Mouse (Mus musculus): Measurements from ENCODE around the gene Chp2. TPM values are rescaled to one million over a fixed set of nuclear protein-coding genes. Genes with fewer than 3 reads are reported as not detected.
A peak's percentile ranks its signal among the peaks of the same experiment; 100 is the strongest.

Gene Chp2
- 0.12 TPM in 1 of 2 replicates, not detected in the other for polyA plus RNA-seq (2014; fragmentation: Nextera tagmentation; extraction: Ambion mirVana)

DNA sequence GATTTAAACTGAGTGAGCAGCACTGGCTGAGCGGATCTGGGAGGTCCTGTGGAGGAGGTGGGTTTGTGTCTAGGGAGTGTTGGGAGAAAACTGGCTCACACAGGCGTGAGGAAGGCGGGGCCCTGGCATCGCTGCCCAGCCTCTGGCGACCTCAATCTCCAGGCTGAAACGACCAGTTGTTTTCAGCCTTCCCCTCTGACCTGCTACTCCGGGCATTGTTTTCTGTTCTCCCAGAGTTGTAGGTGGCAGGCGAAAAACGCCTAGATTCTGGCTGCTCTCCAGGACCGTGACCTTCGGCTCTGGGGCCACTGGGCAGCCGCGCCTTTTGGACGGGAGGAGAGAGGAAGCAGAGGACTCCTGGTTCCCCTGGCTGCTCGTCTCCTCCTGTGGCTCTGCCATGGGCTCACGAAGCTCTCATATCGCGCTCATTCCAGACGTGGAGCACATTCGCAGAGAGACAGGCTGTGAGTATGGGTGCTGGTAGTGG is at the start of gene Chp2:
TSS of gene Chp2 (plus strand) at position 182 of the 487 bp plus-strand sequence.
- no peak within 1 kb of the TSS for H3K27ac ChIP-seq (ENCODE audit: low read depth, low read length)
- no peak for DNase-seq (ENCODE audit: low spot score)
- H3K4me3 ChIP-seq (ENCODE audit: low read depth, low read length), result 0 out of 2 replicates have a peak within 1 kb of the TSS, but pooled peaks have one; percentile 13

DNA sequence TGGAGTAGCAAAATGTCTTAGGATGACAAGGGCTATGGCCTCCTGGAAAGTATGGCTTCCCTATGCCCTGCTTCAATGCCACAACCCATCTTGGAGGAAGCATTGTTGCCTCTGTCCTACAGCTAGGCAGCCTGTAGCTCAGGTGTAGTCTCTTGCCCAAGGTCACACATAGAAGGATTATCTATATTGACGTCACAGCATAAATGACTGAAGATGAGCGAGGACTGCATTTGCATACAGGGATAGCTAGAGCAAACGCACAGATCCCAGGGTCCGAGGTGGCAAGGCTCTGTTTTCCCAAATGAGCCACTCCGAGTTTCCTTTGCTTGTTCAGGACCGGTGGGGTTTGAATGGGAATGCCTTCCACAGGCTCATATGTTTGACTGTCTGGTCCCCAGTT is 48.6 kb upstream of the Chp2 start:
- WGBS, result 77% methylated on average over 6 of the region's 6 CpGs
- H3K36me3 ChIP-seq (ENCODE audit: control insufficient read depth, insufficient read depth, low read length), result peaks cover 43% of the 10 kb centered on the region

More for the DNA sequence above, at the start of gene Chp2:
- no peak; the same call in 1 of the 2 replicates for ATAC-seq (replicated peaks; ENCODE audit: low FRiP score)
- peaks cover 5% of the 10 kb centered on the region for H3K27me3 ChIP-seq (replicated peaks; ENCODE audit: control insufficient read depth, insufficient read depth, low read length)
- peak within 1 kb of the TSS; percentile 46 for H3K4me2 ChIP-seq
- no peaks in the 10 kb centered on the region; the same call in 1 of the 2 replicates for H3K4me1 ChIP-seq (replicated peaks; ENCODE audit: control insufficient read depth, insufficient read depth, low read length)
- H3K9me3 ChIP-seq (ENCODE audit: control insufficient read depth, low read length), result no peaks in the 10 kb centered on the region
- WGBS, result 21% methylated on average over 20 of the region's 20 CpGs
- H3K9ac ChIP-seq (ENCODE audit: low read depth, low read length), result no peak within 1 kb of the TSS
- H3K36me3 ChIP-seq (ENCODE audit: control insufficient read depth, insufficient read depth, low read length), result no peaks in the 10 kb centered on the region

GRCm38 (mm10) chr7:122171613-122172012 is 47.7 kb upstream of the Chp2 start:
- no peak overlapping the region for H3K9ac ChIP-seq (ENCODE audit: low read depth, low read length)
- H3K9me3 ChIP-seq (ENCODE audit: control insufficient read depth, low read length), result no peaks in the 10 kb centered on the region
- peaks cover 36% of the 10 kb centered on the region for H3K36me3 ChIP-seq (ENCODE audit: control insufficient read depth, insufficient read depth, low read length)
- H3K27me3 ChIP-seq (replicated peaks; ENCODE audit: control insufficient read depth, insufficient read depth, low read length), result no peaks in the 10 kb centered on the region
- DNase-seq (ENCODE audit: low spot score) (no peak), ATAC-seq (replicated peaks; ENCODE audit: low FRiP score) (no peak)
- no peak overlapping the region for H3K4me2 ChIP-seq
- H3K27ac ChIP-seq (ENCODE audit: low read depth, low read length), result no peak overlapping the region
- 53% methylated on average over 10 of the region's 10 CpGs for WGBS
- H3K4me1 ChIP-seq (replicated peaks; ENCODE audit: control insufficient read depth, insufficient read depth, low read length), result no peaks in the 10 kb centered on the region
- H3K4me3 ChIP-seq (ENCODE audit: low read depth, low read length), result no peak overlapping the region

More for the DNA sequence above, 48.6 kb upstream of the Chp2 start:
- Histone ChIP-seq H3K4me1 (replicated peaks; ENCODE audit: control insufficient read depth, insufficient read depth, low read length) (no peaks in the 10 kb centered on the region), H3K4me3 (ENCODE audit: low read depth, low read length) (no peak overlapping the region), H3K9ac (ENCODE audit: low read depth, low read length) (no peak overlapping the region), H3K27ac (ENCODE audit: low read depth, low read length) (no peak overlapping the region), H3K4me2 (no peak overlapping the region), H3K27me3 (replicated peaks; ENCODE audit: control insufficient read depth, insufficient read depth, low read length) (no peaks in the 10 kb centered on the region), H3K9me3 (ENCODE audit: control insufficient read depth, low read length) (no peaks in the 10 kb centered on the region)
- ATAC-seq (replicated peaks; ENCODE audit: low FRiP score) (no peak), DNase-seq (ENCODE audit: low spot score) (no peak)

GRCm38 (mm10) chr7:122180720-122181119 is 38.6 kb upstream of the Chp2 start:
- H3K9me3 ChIP-seq (ENCODE audit: control insufficient read depth, low read length), result no peaks in the 10 kb centered on the region
- 0 out of 2 replicates have a peak, but pooled peaks cover 2% of the 10 kb centered on the region for H3K27me3 ChIP-seq (replicated peaks; ENCODE audit: control insufficient read depth, insufficient read depth, low read length)
- no peak overlapping the region for H3K27ac ChIP-seq (ENCODE audit: low read depth, low read length)
- no peak for DNase-seq (ENCODE audit: low spot score)
- H3K4me1 ChIP-seq (replicated peaks; ENCODE audit: control insufficient read depth, insufficient read depth, low read length), result no peaks in the 10 kb centered on the region
- WGBS, result 74% methylated on average over 7 of the region's 7 CpGs
- H3K4me2 ChIP-seq, result no peak overlapping the region
- H3K4me3 ChIP-seq (ENCODE audit: low read depth, low read length), result no peak overlapping the region
- no peaks in the 10 kb centered on the region for H3K36me3 ChIP-seq (ENCODE audit: control insufficient read depth, insufficient read depth, low read length)
- ATAC-seq (replicated peaks; ENCODE audit: low FRiP score), result no peak
- H3K9ac ChIP-seq (ENCODE audit: low read depth, low read length), result no peak overlapping the region

DNA sequence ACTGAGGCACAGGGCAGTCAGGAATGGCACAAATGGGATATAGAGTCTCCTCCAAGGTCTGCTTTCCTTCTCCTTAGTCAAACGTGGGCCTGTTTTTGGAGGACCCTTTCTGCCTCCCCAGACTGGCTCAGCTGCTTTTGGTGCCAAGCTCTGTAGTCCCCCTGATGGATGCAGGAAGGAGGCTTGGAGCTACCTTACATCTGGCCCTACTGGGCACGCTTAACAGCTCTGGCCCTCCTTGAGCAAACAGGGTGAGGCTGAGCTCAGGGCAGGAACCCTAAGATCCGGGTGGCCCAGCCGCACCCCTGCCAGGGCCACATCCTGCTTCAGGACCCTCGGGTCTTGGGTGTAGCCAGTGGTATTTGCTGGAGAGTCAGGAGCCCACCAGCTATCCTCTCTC is 34.7 kb upstream of the Chp2 start:
- Histone ChIP-seq H3K4me2 (no peak overlapping the region), H3K27ac (ENCODE audit: low read depth, low read length) (no peak overlapping the region), H3K4me1 (replicated peaks; ENCODE audit: control insufficient read depth, insufficient read depth, low read length) (no peaks in the 10 kb centered on the region), H3K27me3 (replicated peaks; ENCODE audit: control insufficient read depth, insufficient read depth, low read length) (0 out of 2 replicates have a peak, but pooled peaks cover 2% of the 10 kb centered on the region), H3K9ac (ENCODE audit: low read depth, low read length) (no peak overlapping the region), H3K36me3 (ENCODE audit: control insufficient read depth, insufficient read depth, low read length) (no peaks in the 10 kb centered on the region), H3K9me3 (ENCODE audit: control insufficient read depth, low read length) (no peaks in the 10 kb centered on the region), H3K4me3 (ENCODE audit: low read depth, low read length) (no peak overlapping the region)
- ATAC-seq (replicated peaks; ENCODE audit: low FRiP score) (no peak), DNase-seq (ENCODE audit: low spot score) (no peak)
- WGBS, result 64% methylated on average over 5 of the region's 5 CpGs

DNA sequence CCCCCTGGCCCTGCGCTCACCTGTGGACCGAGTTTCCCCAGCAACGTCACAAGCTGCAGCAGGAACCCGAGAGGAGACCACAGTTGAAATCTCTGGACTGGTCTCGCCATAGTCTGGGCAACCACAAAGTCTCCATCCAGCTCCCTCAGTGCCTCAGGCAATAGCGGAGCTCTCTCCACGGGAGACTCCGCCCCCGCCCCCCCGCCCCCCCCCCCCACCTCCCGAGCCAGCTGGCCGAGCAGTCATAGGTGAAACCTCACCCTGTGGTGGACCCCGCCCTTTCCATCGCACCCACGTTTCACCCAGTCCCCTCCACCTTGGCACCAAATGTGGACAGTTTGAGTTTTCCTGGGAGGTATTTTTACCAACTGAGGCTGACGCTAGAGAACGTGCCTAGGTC is 33.3 kb upstream of the Chp2 start, which contains the start of gene Ern2:
TSS of gene Ern2 (minus strand) at position 165 of the 400 bp plus-strand sequence.
- no peak within 1 kb of the TSS for H3K4me2 ChIP-seq
- 16% methylated on average over 17 of the region's 17 CpGs for WGBS
- H3K27me3 ChIP-seq (replicated peaks; ENCODE audit: control insufficient read depth, insufficient read depth, low read length), result 0 out of 2 replicates have a peak, but pooled peaks cover 2% of the 10 kb centered on the region
- H3K4me3 ChIP-seq (ENCODE audit: low read depth, low read length), result no peak within 1 kb of the TSS
- H3K9me3 ChIP-seq (ENCODE audit: control insufficient read depth, low read length), result no peaks in the 10 kb centered on the region
- no peaks in the 10 kb centered on the region for H3K4me1 ChIP-seq (replicated peaks; ENCODE audit: control insufficient read depth, insufficient read depth, low read length)
- ATAC-seq (replicated peaks; ENCODE audit: low FRiP score) (no peak), DNase-seq (ENCODE audit: low spot score) (no peak)
- H3K36me3 ChIP-seq (ENCODE audit: control insufficient read depth, insufficient read depth, low read length), result no peaks in the 10 kb centered on the region
- no peak within 1 kb of the TSS for H3K27ac ChIP-seq (ENCODE audit: low read depth, low read length)
- H3K9ac ChIP-seq (ENCODE audit: low read depth, low read length), result no peak within 1 kb of the TSS

GRCm38 (mm10) chr7:122189484-122189883 is 29.8 kb upstream of the Chp2 start:
- Histone ChIP-seq H3K9me3 (ENCODE audit: control insufficient read depth, low read length) (no peaks in the 10 kb centered on the region), H3K4me1 (replicated peaks; ENCODE audit: control insufficient read depth, insufficient read depth, low read length) (no peaks in the 10 kb centered on the region), H3K4me3 (ENCODE audit: low read depth, low read length) (no peak overlapping the region), H3K27me3 (replicated peaks; ENCODE audit: control insufficient read depth, insufficient read depth, low read length) (0 out of 2 replicates have a peak, but pooled peaks cover 2% of the 10 kb centered on the region), H3K36me3 (ENCODE audit: control insufficient read depth, insufficient read depth, low read length) (no peaks in the 10 kb centered on the region), H3K4me2 (no peak overlapping the region), H3K9ac (ENCODE audit: low read depth, low read length) (no peak overlapping the region), H3K27ac (ENCODE audit: low read depth, low read length) (no peak overlapping the region)
- 24% methylated on average over 7 of the region's 7 CpGs for WGBS
- ATAC-seq (replicated peaks; ENCODE audit: low FRiP score) (peak; percentile 34; the same call in 1 of the 2 replicates), DNase-seq (ENCODE audit: low spot score) (peak; percentile 56)

- Histone ChIP-seq H3K36me3 (ENCODE audit: control insufficient read depth, insufficient read depth, low read length) (no peaks in the 10 kb centered on the region), H3K9ac (ENCODE audit: low read depth, low read length) (no peak overlapping the region), H3K4me3 (ENCODE audit: low read depth, low read length) (no peak overlapping the region), H3K4me1 (replicated peaks; ENCODE audit: control insufficient read depth, insufficient read depth, low read length) (no peaks in the 10 kb centered on the region), H3K4me2 (no peak overlapping the region), H3K9me3 (ENCODE audit: control insufficient read depth, low read length) (no peaks in the 10 kb centered on the region), H3K27me3 (replicated peaks; ENCODE audit: control insufficient read depth, insufficient read depth, low read length) (no peaks in the 10 kb centered on the region), H3K27ac (ENCODE audit: low read depth, low read length) (no peak overlapping the region)
- DNase-seq (ENCODE audit: low spot score), result no peak
- no peak for ATAC-seq (replicated peaks; ENCODE audit: low FRiP score)
- WGBS, result 58% methylated on average over 10 of the region's 10 CpGs
Observed at GRCm38 (mm10) chr7:122191097-122191496, 28.2 kb upstream of the Chp2 start.

- H3K4me2 ChIP-seq, result no peak overlapping the region
- H3K36me3 ChIP-seq (ENCODE audit: control insufficient read depth, insufficient read depth, low read length), result no peaks in the 10 kb centered on the region
- no peaks in the 10 kb centered on the region for H3K4me1 ChIP-seq (replicated peaks; ENCODE audit: control insufficient read depth, insufficient read depth, low read length)
- ATAC-seq (replicated peaks; ENCODE audit: low FRiP score) (no peak), DNase-seq (ENCODE audit: low spot score) (no peak)
- no peak overlapping the region for H3K9ac ChIP-seq (ENCODE audit: low read depth, low read length)
- H3K27me3 ChIP-seq (replicated peaks; ENCODE audit: control insufficient read depth, insufficient read depth, low read length), result no peaks in the 10 kb centered on the region
- H3K4me3 ChIP-seq (ENCODE audit: low read depth, low read length), result no peak overlapping the region
- no peaks in the 10 kb centered on the region for H3K9me3 ChIP-seq (ENCODE audit: control insufficient read depth, low read length)
- H3K27ac ChIP-seq (ENCODE audit: low read depth, low read length), result no peak overlapping the region
Observed at GRCm38 (mm10) chr7:122193919-122194318, 25.4 kb upstream of the Chp2 start.
